ENCODE assay signal across 33 mouse cellular contexts in the genomic region with DNA sequence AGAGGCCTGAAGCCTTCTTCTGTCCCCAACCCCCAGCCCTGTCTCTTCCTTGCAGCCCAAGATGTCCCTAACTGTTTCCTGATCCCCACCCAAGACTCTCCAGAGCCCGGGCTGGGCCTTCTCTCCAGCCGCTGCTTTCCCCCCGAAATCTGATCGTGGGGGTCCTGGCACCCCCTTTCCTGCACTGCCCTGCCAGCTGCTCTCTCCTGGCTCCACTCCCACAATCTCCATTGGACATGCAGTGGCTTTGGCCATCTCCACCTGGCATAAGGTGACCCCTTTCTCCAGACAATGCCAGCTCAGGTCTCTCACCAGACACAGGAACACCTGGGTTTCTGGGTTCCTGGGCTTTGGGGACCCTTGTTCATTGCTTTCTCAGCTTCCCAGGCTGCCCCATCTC. TPM values are rescaled to one million over a fixed set of nuclear protein-coding genes. Genes with fewer than 3 reads are reported as not detected.
"Had no signal": no experiment of that assay in that cellular context is flagged by ENCODE, and none has a peak within 500 bp of the region (broad histone marks: within the 10 kb centered on the region; RNA-seq: fewer than 3 reads in every experiment).

No protein-coding gene starts in this region.

- H3K9ac ChIP-seq: limb, embryonic 12.5 days; limb, embryonic 13.5 days; limb, embryonic 15.5 days; liver, embryonic 12.5 days; liver, embryonic 13.5 days; liver, embryonic 14.5 days; liver, embryonic 15.5 days; liver, postnatal 0 days; lung, embryonic 14.5 days; lung, embryonic 15.5 days; midbrain, embryonic 12.5 days; midbrain, embryonic 13.5 days; midbrain, embryonic 15.5 days had no signal

- ATAC-seq: liver, embryonic 12.5 days; liver, postnatal 0 days; lung, postnatal 0 days; midbrain, embryonic 13.5 days; midbrain, embryonic 15.5 days; midbrain, embryonic 16.5 days had no signal

- H3K4me2 ChIP-seq: limb, embryonic 12.5 days; limb, embryonic 13.5 days; limb, embryonic 15.5 days; liver, embryonic 11.5 days; liver, embryonic 12.5 days; liver, embryonic 13.5 days; liver, embryonic 15.5 days; lung, embryonic 14.5 days; lung, embryonic 15.5 days; midbrain, embryonic 11.5 days; midbrain, embryonic 12.5 days; midbrain, embryonic 13.5 days; midbrain, embryonic 15.5 days had no signal

- H3K27me3 ChIP-seq: liver, embryonic 13.5 days; liver, embryonic 15.5 days; lung, embryonic 15.5 days; midbrain, embryonic 15.5 days had no signal

- H3K27ac ChIP-seq: limb, embryonic 10.5 days; limb, embryonic 12.5 days; limb, embryonic 13.5 days; limb, embryonic 15.5 days; liver, embryonic 12.5 days; liver, embryonic 13.5 days; liver, embryonic 14.5 days; liver, embryonic 15.5 days; lung, embryonic 15.5 days; macrophage; midbrain, embryonic 10.5 days; midbrain, embryonic 12.5 days; midbrain, embryonic 13.5 days; midbrain, embryonic 15.5 days had no signal

- H3K4me3 ChIP-seq: limb, embryonic 10.5 days; limb, embryonic 12.5 days; limb, embryonic 13.5 days; limb, embryonic 15.5 days; liver, embryonic 12.5 days; liver, embryonic 13.5 days; liver, embryonic 15.5 days; lung, embryonic 15.5 days; megakaryocyte, embryonic 14.5 days; midbrain, embryonic 10.5 days; midbrain, embryonic 12.5 days; midbrain, embryonic 13.5 days; midbrain, embryonic 15.5 days; myocyte had no signal

- H3K9me3 ChIP-seq: limb, embryonic 10.5 days; limb, embryonic 12.5 days; limb, embryonic 13.5 days; limb, embryonic 15.5 days; liver, embryonic 12.5 days; liver, embryonic 13.5 days; liver, embryonic 15.5 days; lung, embryonic 15.5 days; megakaryocyte, embryonic 14.5 days; midbrain, embryonic 10.5 days; midbrain, embryonic 12.5 days; midbrain, embryonic 13.5 days; midbrain, embryonic 15.5 days had no signal

- H3K4me1 ChIP-seq: limb, embryonic 12.5 days; limb, embryonic 13.5 days; limb, embryonic 15.5 days; midbrain, embryonic 10.5 days; midbrain, embryonic 12.5 days; midbrain, embryonic 13.5 days; midbrain, embryonic 15.5 days had no signal

- H3K36me3 ChIP-seq: limb, embryonic 10.5 days; limb, embryonic 12.5 days; limb, embryonic 13.5 days; limb, embryonic 15.5 days; liver, embryonic 12.5 days; liver, embryonic 13.5 days; liver, embryonic 15.5 days; lung, embryonic 15.5 days; midbrain, embryonic 10.5 days; midbrain, embryonic 12.5 days; midbrain, embryonic 13.5 days; midbrain, embryonic 15.5 days had no signal

- DNase-seq: left cerebral cortex, postnatal 4 days; liver; liver, embryonic 13.5 days; liver, postnatal 0 days; lung, adult 18-20 months; lung, adult 2 months; lung, embryonic 14.5 days; lung, postnatal 10 days; lung, postnatal 14 days; lung, postnatal 36 days; lung, postnatal 4 days; midbrain, embryonic 14.5 days had no signal

RNA-seq across cellular contexts. Expression of gene Tmprss6, which starts 9.6 kb away (rescaled TPM):
- polyA plus RNA-seq: macrophage; neural tube, embryonic 11.5 days had no signal

RNA-seq across cellular contexts. Expression of gene Il2rb, which starts 17.0 kb away (rescaled TPM):
- polyA plus RNA-seq: limb, embryonic 10.5 days; limb, embryonic 11.5 days; midbrain, embryonic 10.5 days; midbrain, embryonic 11.5 days; midbrain, embryonic 12.5 days; midbrain, embryonic 13.5 days; neural tube, embryonic 11.5 days had no signal
